Mouse (Mus musculus): ENCODE data around the gene Zfp366. TPM values are rescaled to one million over a fixed set of nuclear protein-coding genes. Genes with fewer than 3 reads are reported as not detected.
A peak's percentile ranks its signal among the peaks of the same experiment; 100 is the strongest.

Zfp366 gene
- polyA plus RNA-seq (2014; fragmentation: Nextera tagmentation; extraction: Ambion mirVana) = 0.53 and 1.1 TPM in 2 replicates

DNA sequence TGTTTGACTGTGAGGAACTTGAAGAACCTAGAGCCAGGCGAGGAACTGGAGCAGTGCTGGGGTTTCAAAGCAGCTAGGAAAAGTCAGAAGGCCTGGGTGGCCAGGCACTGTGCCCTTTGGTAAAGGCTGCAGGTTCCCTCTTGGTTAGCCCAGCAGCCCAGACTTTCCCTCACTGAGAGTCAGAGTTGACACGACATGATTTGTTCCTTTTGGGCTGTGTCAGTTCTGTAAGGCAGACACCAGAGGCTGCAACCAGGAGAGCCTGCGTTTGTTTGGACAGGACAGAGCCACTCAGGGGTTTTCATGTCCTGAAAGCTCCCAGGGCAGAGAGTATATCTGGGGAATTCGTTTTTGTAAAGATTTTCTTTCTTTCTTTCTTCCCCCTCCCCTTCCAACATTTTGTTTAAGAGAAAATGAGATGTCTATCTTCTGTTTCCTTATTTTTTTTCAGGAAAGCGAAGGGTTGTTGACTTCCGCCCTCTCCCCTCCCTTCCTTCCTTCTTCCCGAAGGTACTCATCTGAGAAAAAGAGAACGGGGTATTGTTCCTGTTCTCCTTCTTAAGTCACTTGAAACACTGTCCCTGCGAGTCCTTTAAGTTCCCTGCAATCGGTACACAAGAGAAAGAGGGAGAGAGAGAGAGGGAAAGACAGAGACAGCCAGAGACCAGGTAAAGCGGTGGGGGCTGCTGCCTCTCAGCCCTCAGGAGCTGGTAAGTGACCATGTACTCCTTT, at the start of gene Zfp366:
Gene Zfp366, plus strand, starts transcription at position 669 of the 732 bp plus-strand sequence.
- Histone ChIP-seq H3K27ac (replicated peaks; ENCODE audit: low read depth, low read length) (no peak within 1 kb of the TSS), H3K9ac (ENCODE audit: low read length) (no peak within 1 kb of the TSS), H3K4me1 (ENCODE audit: control insufficient read depth, insufficient read depth, low read length) (no peaks in the 10 kb centered on the region), H3K4me2 (ENCODE audit: low read depth, severe bottlenecking) (no peak within 1 kb of the TSS), H3K4me3 (ENCODE audit: low read depth, low read length) (no peak within 1 kb of the TSS), H3K27me3 (ENCODE audit: control insufficient read depth, insufficient read depth, low read length) (no peaks in the 10 kb centered on the region), H3K9me3 (ENCODE audit: control insufficient read depth, low read length) (no peaks in the 10 kb centered on the region), H3K36me3 (ENCODE audit: control insufficient read depth, insufficient read depth, low read length) (no peaks in the 10 kb centered on the region)
- WGBS = 64% methylated on average over 11 of the region's 11 CpGs
- ATAC-seq (ENCODE audit: insufficient number of reproducible peaks, low FRiP score, low TSS enrichment, low read depth) (no peak), DNase-seq (ENCODE audit: low spot score) (no peak)

DNA sequence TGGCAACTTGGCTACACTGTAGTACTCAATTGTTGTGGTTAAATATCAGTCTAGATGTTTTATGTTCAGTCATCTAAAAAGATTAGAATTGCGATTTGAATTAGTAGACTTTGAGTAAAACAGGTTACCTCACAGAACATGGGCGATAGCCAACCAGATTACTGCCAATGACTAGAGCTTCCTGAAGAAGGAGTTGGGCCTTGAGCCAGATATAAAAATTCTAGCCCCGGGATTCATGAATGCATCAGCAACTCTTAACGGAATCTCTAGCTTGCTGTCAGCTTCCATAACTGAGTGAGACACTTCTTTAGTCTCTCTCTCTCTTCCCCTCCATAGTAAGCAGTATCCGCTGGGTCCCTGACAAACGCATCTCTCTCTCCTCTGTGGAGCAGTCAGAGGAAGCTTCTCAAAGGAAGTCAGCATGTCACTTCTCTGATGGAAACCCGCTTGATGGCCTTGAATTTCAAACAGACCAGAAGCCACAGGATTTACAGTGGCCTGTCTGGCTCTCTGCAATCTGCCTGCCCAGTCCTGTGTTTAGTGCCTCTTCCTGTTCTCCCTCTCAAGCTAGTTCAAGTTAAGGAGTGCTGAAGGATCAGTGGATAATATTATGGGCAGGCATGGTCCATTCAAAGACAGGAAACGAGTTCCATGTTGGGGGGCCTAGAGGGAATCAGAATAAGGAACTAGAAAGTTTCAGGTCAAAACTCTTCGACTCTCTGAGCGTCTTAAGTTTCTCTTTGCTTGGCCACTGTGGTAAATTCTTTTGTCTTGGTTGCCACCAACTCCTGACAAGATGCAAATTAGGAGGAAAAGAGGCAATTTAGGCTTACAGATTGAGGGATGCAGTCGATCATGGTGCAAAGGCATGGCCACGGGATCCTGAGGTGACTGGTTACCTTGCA, 46.0 kb upstream of the Zfp366 start:
- DNase-seq (ENCODE audit: low spot score) (no peak), ATAC-seq (ENCODE audit: insufficient number of reproducible peaks, low FRiP score, low TSS enrichment, low read depth) (no peak)
- WGBS = 88% methylated on average over 12 of the region's 12 CpGs
- H3K36me3 ChIP-seq (ENCODE audit: control insufficient read depth, insufficient read depth, low read length) = no peaks in the 10 kb centered on the region
- H3K27me3 ChIP-seq (ENCODE audit: control insufficient read depth, insufficient read depth, low read length) = no peaks in the 10 kb centered on the region
- no peak overlapping the region for H3K27ac ChIP-seq (replicated peaks; ENCODE audit: low read depth, low read length)
- no peaks in the 10 kb centered on the region for H3K4me1 ChIP-seq (ENCODE audit: control insufficient read depth, insufficient read depth, low read length)
- no peaks in the 10 kb centered on the region for H3K9me3 ChIP-seq (ENCODE audit: control insufficient read depth, low read length)
- H3K4me2 ChIP-seq (ENCODE audit: low read depth, severe bottlenecking) = no peak overlapping the region
- no peak overlapping the region for H3K9ac ChIP-seq (ENCODE audit: low read length)
- no peak overlapping the region for H3K4me3 ChIP-seq (ENCODE audit: low read depth, low read length)

DNA sequence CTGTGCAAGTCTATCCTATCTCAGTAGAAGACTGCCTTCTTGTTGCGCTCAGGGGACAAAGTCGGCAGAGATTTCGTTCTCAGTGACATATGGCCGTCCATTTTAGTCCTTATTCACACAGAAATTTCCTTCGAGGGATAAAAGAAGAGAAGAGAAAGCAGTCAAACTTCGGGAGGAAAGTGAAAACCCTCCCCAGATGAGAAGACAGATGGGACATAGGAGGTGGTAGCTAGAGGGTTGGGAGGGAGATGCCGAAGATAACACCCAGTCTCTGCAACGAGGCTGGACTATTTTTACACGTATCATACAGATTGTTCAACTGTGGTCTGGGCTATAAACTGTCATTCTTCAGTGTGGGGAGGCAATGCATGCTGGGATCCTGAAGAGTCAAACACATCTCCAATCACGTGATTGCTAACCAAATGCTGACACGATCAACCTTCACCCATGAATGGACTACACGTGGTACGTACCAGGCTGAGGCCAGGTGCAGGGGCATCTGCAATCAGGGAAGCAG, 38.2 kb upstream of the Zfp366 start:
- H3K27me3 ChIP-seq (ENCODE audit: control insufficient read depth, insufficient read depth, low read length) = no peaks in the 10 kb centered on the region
- no peaks in the 10 kb centered on the region for H3K36me3 ChIP-seq (ENCODE audit: control insufficient read depth, insufficient read depth, low read length)
- no peak overlapping the region for H3K4me2 ChIP-seq (ENCODE audit: low read depth, severe bottlenecking)
- H3K4me3 ChIP-seq (ENCODE audit: low read depth, low read length) = no peak overlapping the region
- H3K4me1 ChIP-seq (ENCODE audit: control insufficient read depth, insufficient read depth, low read length) = 0 out of 2 replicates have a peak, but pooled peaks cover 8% of the 10 kb centered on the region
- no peaks in the 10 kb centered on the region for H3K9me3 ChIP-seq (ENCODE audit: control insufficient read depth, low read length)
- WGBS = 78% methylated on average over 13 of the region's 13 CpGs
- no peak overlapping the region for H3K9ac ChIP-seq (ENCODE audit: low read length)
- no peak for DNase-seq (ENCODE audit: low spot score)
- no peak for ATAC-seq (ENCODE audit: insufficient number of reproducible peaks, low FRiP score, low TSS enrichment, low read depth)
- H3K27ac ChIP-seq (replicated peaks; ENCODE audit: low read depth, low read length) = no peak overlapping the region

DNA sequence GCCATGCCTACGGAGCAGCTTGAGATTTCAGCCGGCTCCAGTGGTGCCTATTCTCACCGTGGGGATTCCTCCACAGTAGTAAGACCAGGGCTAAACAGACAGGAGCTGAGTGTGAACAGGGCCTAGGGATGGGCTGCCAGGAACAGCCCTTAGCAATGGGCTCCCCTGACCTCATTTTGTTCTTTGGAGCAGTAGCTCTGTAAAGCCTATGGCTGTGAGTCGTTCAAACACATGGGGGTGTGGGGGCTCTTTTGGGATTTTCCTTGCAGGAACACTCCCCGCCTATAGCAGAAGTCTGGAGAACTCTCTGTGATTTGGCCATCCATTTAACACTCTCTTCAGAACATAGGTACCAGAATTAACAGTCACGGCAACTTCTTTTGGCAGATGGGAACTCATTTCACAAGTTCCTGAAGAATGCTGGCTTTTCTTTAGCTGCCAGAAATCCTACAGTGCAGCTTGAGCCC, 36.9 kb upstream of the Zfp366 start:
- Histone ChIP-seq H3K4me3 (ENCODE audit: low read depth, low read length) (no peak overlapping the region), H3K4me1 (ENCODE audit: control insufficient read depth, insufficient read depth, low read length) (0 out of 2 replicates have a peak, but pooled peaks cover 8% of the 10 kb centered on the region), H3K9me3 (ENCODE audit: control insufficient read depth, low read length) (no peaks in the 10 kb centered on the region), H3K9ac (ENCODE audit: low read length) (no peak overlapping the region), H3K4me2 (ENCODE audit: low read depth, severe bottlenecking) (no peak overlapping the region), H3K27me3 (ENCODE audit: control insufficient read depth, insufficient read depth, low read length) (no peaks in the 10 kb centered on the region), H3K36me3 (ENCODE audit: control insufficient read depth, insufficient read depth, low read length) (no peaks in the 10 kb centered on the region), H3K27ac (replicated peaks; ENCODE audit: low read depth, low read length) (no peak overlapping the region)
- ATAC-seq (ENCODE audit: insufficient number of reproducible peaks, low FRiP score, low TSS enrichment, low read depth) (no peak), DNase-seq (ENCODE audit: low spot score) (no peak)
- WGBS = 76% methylated on average over 6 of the region's 6 CpGs

DNA sequence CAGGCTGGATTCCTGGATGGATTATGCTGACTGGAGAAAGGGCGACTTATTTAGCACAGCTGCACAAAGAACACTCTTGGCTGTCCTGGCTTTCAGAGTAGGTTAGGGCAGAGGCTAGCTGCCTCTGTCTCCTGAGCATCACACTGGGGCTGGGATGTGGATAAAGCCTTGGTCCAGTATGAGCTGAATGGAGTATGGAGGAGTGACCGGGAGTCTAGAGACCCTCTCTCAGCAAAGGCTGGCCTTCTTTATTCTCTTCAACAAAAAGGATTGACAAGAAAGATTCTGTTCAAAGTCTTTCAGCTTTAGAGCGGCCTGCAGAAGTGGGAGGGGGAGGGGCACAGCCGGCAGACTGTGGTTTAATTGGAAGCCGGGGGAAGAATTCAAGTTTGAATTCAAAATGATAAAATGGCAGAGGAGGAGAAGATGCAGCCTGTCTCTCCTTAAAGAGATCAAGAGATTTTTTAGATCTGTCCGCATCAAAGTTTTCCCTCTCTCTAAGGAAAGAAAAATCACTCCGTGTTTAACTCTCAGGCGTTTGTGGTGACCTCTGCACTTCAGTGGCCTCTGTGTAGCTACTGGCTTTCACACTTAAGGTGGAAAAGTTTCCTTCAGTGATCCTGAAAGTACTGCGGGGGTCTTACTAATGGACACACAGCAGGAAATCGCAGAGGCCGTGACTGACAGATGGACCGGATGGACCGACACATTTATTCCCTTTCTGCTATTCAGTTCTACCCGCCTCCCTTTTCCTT, 34.9 kb upstream of the Zfp366 start:
- DNase-seq (ENCODE audit: low spot score) (no peak), ATAC-seq (ENCODE audit: insufficient number of reproducible peaks, low FRiP score, low TSS enrichment, low read depth) (no peak)
- Histone ChIP-seq H3K36me3 (ENCODE audit: control insufficient read depth, insufficient read depth, low read length) (no peaks in the 10 kb centered on the region), H3K4me3 (ENCODE audit: low read depth, low read length) (no peak overlapping the region), H3K9ac (ENCODE audit: low read length) (0 out of 2 replicates have a peak overlapping the region, but pooled peaks have one; percentile 9), H3K27ac (replicated peaks; ENCODE audit: low read depth, low read length) (no peak overlapping the region), H3K27me3 (ENCODE audit: control insufficient read depth, insufficient read depth, low read length) (no peaks in the 10 kb centered on the region), H3K9me3 (ENCODE audit: control insufficient read depth, low read length) (no peaks in the 10 kb centered on the region), H3K4me2 (ENCODE audit: low read depth, severe bottlenecking) (no peak overlapping the region), H3K4me1 (ENCODE audit: control insufficient read depth, insufficient read depth, low read length) (0 out of 2 replicates have a peak, but pooled peaks cover 8% of the 10 kb centered on the region)
- 57% methylated on average over 14 of the region's 14 CpGs for WGBS

DNA sequence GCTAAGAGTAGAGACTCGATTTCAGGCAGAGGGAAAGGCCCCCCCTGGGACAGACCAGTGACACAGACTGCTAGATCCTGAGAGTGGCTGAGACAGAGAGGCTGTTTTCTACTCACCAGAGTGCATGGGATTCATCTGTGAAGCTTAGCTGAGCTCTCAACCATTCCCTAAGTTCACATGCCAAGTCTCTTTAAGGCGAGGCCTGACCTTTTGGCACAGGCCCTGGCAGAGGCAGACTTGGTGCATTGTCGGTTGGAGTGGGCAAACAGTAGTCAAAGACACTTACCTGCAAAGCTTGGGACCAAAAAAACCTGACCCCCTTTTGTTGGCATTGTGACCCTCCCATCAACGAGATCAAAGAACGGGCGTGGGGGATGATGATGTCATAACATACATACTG, 34.0 kb upstream of the Zfp366 start:
- no peak for ATAC-seq (ENCODE audit: insufficient number of reproducible peaks, low FRiP score, low TSS enrichment, low read depth)
- Histone ChIP-seq H3K4me1 (ENCODE audit: control insufficient read depth, insufficient read depth, low read length) (0 out of 2 replicates have a peak, but pooled peaks cover 8% of the 10 kb centered on the region), H3K27ac (replicated peaks; ENCODE audit: low read depth, low read length) (no peak overlapping the region)

DNA sequence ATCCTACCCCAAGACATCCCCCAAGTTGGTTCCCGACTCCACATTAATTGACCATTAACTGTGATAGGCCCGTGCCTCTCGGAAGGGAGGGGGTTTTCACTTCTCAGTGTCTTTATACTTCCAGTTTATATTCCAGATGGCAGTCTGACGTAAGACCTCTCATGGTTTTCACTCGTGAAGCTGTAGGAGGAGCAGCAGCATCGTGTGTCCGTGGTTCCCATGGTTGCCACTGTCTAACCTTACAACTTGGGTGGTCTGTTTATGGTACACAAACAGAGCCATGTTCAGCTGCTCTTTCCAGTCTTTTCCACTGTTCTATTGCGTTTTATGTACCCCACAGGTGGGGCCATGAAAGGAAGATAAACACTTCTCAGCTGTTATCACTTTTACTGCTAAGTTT, 33.5 kb upstream of the Zfp366 start:
- Histone ChIP-seq H3K27me3 (ENCODE audit: control insufficient read depth, insufficient read depth, low read length) (no peaks in the 10 kb centered on the region), H3K4me3 (ENCODE audit: low read depth, low read length) (no peak overlapping the region), H3K4me1 (ENCODE audit: control insufficient read depth, insufficient read depth, low read length) (0 out of 2 replicates have a peak, but pooled peaks cover 8% of the 10 kb centered on the region), H3K36me3 (ENCODE audit: control insufficient read depth, insufficient read depth, low read length) (no peaks in the 10 kb centered on the region), H3K9ac (ENCODE audit: low read length) (no peak overlapping the region), H3K4me2 (ENCODE audit: low read depth, severe bottlenecking) (no peak overlapping the region), H3K9me3 (ENCODE audit: control insufficient read depth, low read length) (no peaks in the 10 kb centered on the region), H3K27ac (replicated peaks; ENCODE audit: low read depth, low read length) (no peak overlapping the region)
- ATAC-seq (ENCODE audit: insufficient number of reproducible peaks, low FRiP score, low TSS enrichment, low read depth) (no peak), DNase-seq (ENCODE audit: low spot score) (no peak)
- WGBS = 41% methylated on average over 8 of the region's 8 CpGs

More for the DNA sequence above, 34.0 kb upstream of the Zfp366 start:
- H3K4me2 ChIP-seq (ENCODE audit: low read depth, severe bottlenecking) = no peak overlapping the region
- WGBS = 68% methylated on average over 6 of the region's 6 CpGs
- H3K4me3 ChIP-seq (ENCODE audit: low read depth, low read length) = no peak overlapping the region
- H3K9me3 ChIP-seq (ENCODE audit: control insufficient read depth, low read length) = no peaks in the 10 kb centered on the region
- DNase-seq (ENCODE audit: low spot score) = no peak
- H3K36me3 ChIP-seq (ENCODE audit: control insufficient read depth, insufficient read depth, low read length) = no peaks in the 10 kb centered on the region
- no peaks in the 10 kb centered on the region for H3K27me3 ChIP-seq (ENCODE audit: control insufficient read depth, insufficient read depth, low read length)
- no peak overlapping the region for H3K9ac ChIP-seq (ENCODE audit: low read length)

Data from limb, embryonic 11.5 days (tissue).